Mouse (Mus musculus) gastrocnemius, adult 8-10 months (tissue): ENCODE measurements around the gene Rfxap. TPM values are rescaled to one million over a fixed set of nuclear protein-coding genes. Genes with fewer than 3 reads are reported as not detected.
"Not testable (repeated sequence)": the region's sequence is repeated elsewhere in the genome, so short reads cannot be mapped to it uniquely, and the experiment has no call there.

ENCODE experiments used
- DNase-seq, 2 experiments: peaks; one replicate each; pipeline ENCODE4 v3.0.0; 2022; ENCODE audit warnings: low spot score in 2 of 2
- total RNA-seq, 4 experiments: library from RNA; stranded (reverse); gene quantifications; 2 replicates each; pipeline ENCODE4 v1.2.4; 2022

Gene Rfxap
- total RNA-seq, 4 experiments from 2014 or later: 23.9 to 34.6 (median 29.8) TPM

- no peak for DNase-seq
Measured at GRCm38 (mm10) chr3:54766811-54767210, 40.8 kb downstream of the Rfxap start.

DNA sequence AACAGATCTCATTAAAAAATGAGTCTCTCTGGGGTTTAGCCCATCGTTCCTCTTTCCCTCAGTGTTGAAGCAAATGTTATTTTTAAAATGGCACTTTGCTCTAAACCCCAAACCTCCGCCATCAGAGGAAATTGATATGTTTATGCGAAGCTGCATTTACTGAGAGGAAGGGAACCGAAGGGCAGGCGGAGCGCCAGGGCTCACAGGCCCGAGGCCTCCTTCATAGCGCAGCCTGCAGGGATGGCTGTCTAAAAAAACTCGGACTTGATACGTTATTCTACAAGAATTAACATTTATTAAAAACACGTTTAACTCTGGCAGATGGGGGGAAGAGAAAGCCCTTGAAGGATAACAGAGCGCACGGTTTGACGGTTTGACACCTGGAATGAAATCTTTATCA is 41.6 kb downstream of the Rfxap start:
- DNase-seq: no peak

GRCm38 (mm10) chr3:54765521-54765920 is 42.1 kb downstream of the Rfxap start:
- not testable (repeated sequence) for DNase-seq

- DNase-seq: peak in 1 of 2 experiments; percentile 5
Measured at GRCm38 (mm10) chr3:54764418-54764817, 43.2 kb downstream of the Rfxap start.

GRCm38 (mm10) chr3:54761258-54761657 is 46.3 kb downstream of the Rfxap start:
- DNase-seq: no peak

- DNase-seq: no peak
Measured at GRCm38 (mm10) chr3:54760321-54761115, 47.1 kb downstream of the Rfxap start.

- no peak for DNase-seq
Measured at GRCm38 (mm10) chr3:54759211-54759610, 48.4 kb downstream of the Rfxap start.

- no peak for DNase-seq
Measured at GRCm38 (mm10) chr3:54757446-54757845, 50.1 kb downstream of the Rfxap start.

GRCm38 (mm10) chr3:54756058-54756457 is 51.5 kb downstream of the Rfxap start:
- no peak for DNase-seq

GRCm38 (mm10) chr3:54755145-54756041 is 52.2 kb downstream of the Rfxap start, which contains the start of gene Smad9:
Gene Smad9 (plus strand): TSS chr3:54755582.
- DNase-seq: peak; percentile 20 to 36

DNA sequence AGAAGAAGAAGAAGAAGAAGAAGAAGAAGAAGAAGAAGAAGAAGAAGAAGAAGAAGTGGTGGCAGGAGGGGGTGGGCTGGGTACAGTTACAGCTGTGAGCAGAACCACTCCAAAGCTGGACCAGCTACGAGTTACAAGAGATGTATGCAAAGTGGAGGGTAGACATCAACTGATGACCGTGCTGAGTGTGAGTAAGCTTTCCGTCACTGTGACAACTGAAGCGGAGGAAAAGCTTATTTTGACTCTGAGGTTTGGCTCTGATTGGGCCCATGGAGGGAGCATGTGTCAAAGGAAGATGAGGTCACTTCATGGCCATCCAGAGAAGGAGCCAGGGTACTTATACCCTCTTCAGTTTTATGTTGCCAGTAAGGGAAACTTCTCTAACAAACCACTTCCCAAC is 54.2 kb downstream of the Rfxap start:
- no peak for DNase-seq

Other genes starting within 250 kb of the Rfxap start
- gene Supt20, start 115.0 kb downstream of the Rfxap start, total RNA-seq: 10 to 100 TPM in 2 of 4 experiments, 1 to 10 TPM in 2; 9.0 to 13.8 (median 10.8) TPM
- gene Gm21958, start 93.4 kb downstream of the Rfxap start, total RNA-seq: not detected
- 10 to 100 TPM in 2 of 4 experiments, 1 to 10 TPM in 2; 7.7 to 16.0 (median 10.2) TPM for gene Exosc8, start 72.4 kb downstream of the Rfxap start, total RNA-seq
- gene Alg5, start 72.3 kb downstream of the Rfxap start, total RNA-seq: 1 to 10 TPM; 6.3 to 7.9 (median 7.3) TPM
- under 1 TPM; 0.05 to 0.29 (median 0.11) TPM for gene Smad9, start 52.2 kb downstream of the Rfxap start, total RNA-seq
- gene Sertm1, start 108.1 kb upstream of the Rfxap start, total RNA-seq: not detected
- not detected for gene Ccna1, start 247.7 kb upstream of the Rfxap start, total RNA-seq